Mouse (Mus musculus) liver, postnatal 0 days (tissue): ENCODE measurements around the gene Pls3.

Source experiments
- CTCF ChIP-seq: sonication (generic); IDR thresholded peaks from 2 replicates; pipeline ENCODE4 v1.5.1; 2016; ENCODE audit warnings: antibody characterized with exemption, low read depth
- EP300 ChIP-seq: IDR thresholded peaks from 2 replicates; pipeline ENCODE4 v1.6.1; 2016; ENCODE audit warnings: antibody characterized with exemption, low read depth, mild to moderate bottlenecking

DNA sequence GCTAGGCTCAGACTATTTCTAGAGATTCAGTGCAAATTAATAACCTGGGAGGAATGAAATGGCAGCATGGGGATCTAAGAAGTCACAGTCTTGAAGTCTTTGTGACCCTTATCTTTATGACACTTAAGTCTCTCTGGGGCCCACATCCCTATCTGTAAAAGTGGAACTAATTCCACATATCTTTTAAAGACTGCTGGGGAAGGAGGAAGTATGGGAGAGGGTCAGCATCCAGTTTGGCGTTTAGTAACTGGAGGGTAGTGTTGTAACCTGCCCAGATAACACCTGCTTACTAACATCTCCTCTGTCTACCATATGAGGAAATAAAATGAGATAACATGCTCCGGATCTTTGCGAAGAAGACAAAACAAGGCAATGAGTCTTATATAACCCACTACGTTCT, 30.7 kb downstream of the Pls3 start:
- no peak for TF ChIP-seq CTCF
- no peak for TF ChIP-seq EP300
